Mouse (Mus musculus) midbrain, embryonic 10.5 days (tissue): Measurements from ENCODE around the gene Gm10697. TPM values are rescaled to one million over a fixed set of nuclear protein-coding genes. Genes with fewer than 3 reads are reported as not detected.
"Not testable (repeated sequence)": the region's sequence is repeated elsewhere in the genome, so short reads cannot be mapped to it uniquely, and the experiment has no call there.

ENCODE experiments used
- DNase-seq: peaks from one replicate; pipeline ENCODE4 v3.0.0-alpha.2; 2017; ENCODE audit warnings: low spot score
- H3K27ac ChIP-seq: fragments of 300-500 bp; sonication (generic); replicated peaks from 2 replicates; pipeline ENCODE4 v1.5.1; 2016; ENCODE audit warnings: mild to moderate bottlenecking
- H3K27me3 ChIP-seq: fragments of 300-500 bp; sonication (generic); 2 replicates; pipeline ENCODE4 v1.6.1; 2016; ENCODE audit warnings: low read depth, mild to moderate bottlenecking; ENCODE audit not compliant: poor library complexity, severe bottlenecking
- H3K36me3 ChIP-seq: fragments of 300-500 bp; sonication (generic); 2 replicates; pipeline ENCODE4 v1.6.1; 2016; ENCODE audit warnings: mild to moderate bottlenecking, moderate library complexity
- H3K4me1 ChIP-seq: fragments of 300-500 bp; sonication (generic); 2 replicates; pipeline ENCODE4 v1.6.1; 2016
- H3K4me3 ChIP-seq: fragments of 300-500 bp; sonication (generic); 2 replicates; pipeline ENCODE4 v1.5.1; 2016; ENCODE audit warnings: mild to moderate bottlenecking, moderate library complexity
- H3K9me3 ChIP-seq: fragments of 300-500 bp; sonication (generic); replicated peaks from 2 replicates; pipeline ENCODE4 v1.6.1; 2016; ENCODE audit warnings: mild to moderate bottlenecking
- WGBS: fragments of 180-500 bp; shearing (Covaris S2); methylation state at CpG from one replicate; pipeline ENCODE4 v1.1.7; 2016; 5-methylcytosine and 5-hydroxymethylcytosine counted together
- polyA plus RNA-seq: library from polyadenylated mRNA; unstranded; fragments of >200 nt; fragmentation: Nextera tagmentation; extraction: Ambion mirVana; gene quantifications from 2 replicates; pipeline ENCODE4 v1.2.1, GENCODE M21; 2016

Gm10697 gene
- not detected in 2 replicates for polyA plus RNA-seq

- not testable (repeated sequence) for H3K9me3 ChIP-seq, H3K27ac ChIP-seq, DNase-seq, H3K4me3 ChIP-seq, H3K27me3 ChIP-seq, H3K4me1 ChIP-seq, H3K36me3 ChIP-seq
- WGBS: 78% methylated on average over 1 of the region's 3 CpGs
Observed at GRCm38 (mm10) chr3:94072544-94072943, at the start of gene Gm10697. Gm10697 (minus strand) TSS chr3:94072644.

- not testable (repeated sequence) for H3K36me3 ChIP-seq, DNase-seq, H3K4me1 ChIP-seq, H3K27me3 ChIP-seq, H3K4me3 ChIP-seq, H3K27ac ChIP-seq, H3K9me3 ChIP-seq
- 68% methylated on average over 1 of the region's 1 CpGs for WGBS
Observed at GRCm38 (mm10) chr3:94115071-94115470, 42.6 kb upstream of the Gm10697 start.

- not testable (repeated sequence) for DNase-seq, H3K27me3 ChIP-seq, H3K9me3 ChIP-seq, H3K4me3 ChIP-seq, H3K27ac ChIP-seq, H3K36me3 ChIP-seq, H3K4me1 ChIP-seq
- 87% methylated on average over 2 of the region's 3 CpGs for WGBS
Observed at GRCm38 (mm10) chr3:94054785-94055184, 17.7 kb downstream of the Gm10697 start, which contains the start of gene Gm9125. Gm9125 (minus strand) TSS chr3:94054885.

GRCm38 (mm10) chr3:94049566-94050121, 22.8 kb downstream of the Gm10697 start:
- not testable (repeated sequence) for H3K27me3 ChIP-seq, H3K4me3 ChIP-seq, H3K4me1 ChIP-seq, H3K27ac ChIP-seq, H3K9me3 ChIP-seq, H3K36me3 ChIP-seq, DNase-seq
- 50% methylated on average over 1 of the region's 5 CpGs for WGBS

GRCm38 (mm10) chr3:94038241-94038640, 34.2 kb downstream of the Gm10697 start:
- H3K27me3 ChIP-seq, H3K9me3 ChIP-seq, H3K4me3 ChIP-seq, DNase-seq, H3K27ac ChIP-seq, H3K36me3 ChIP-seq, H3K4me1 ChIP-seq: not testable (repeated sequence)
- 94% methylated on average over 1 of the region's 1 CpGs for WGBS

- H3K36me3 ChIP-seq, DNase-seq, H3K27ac ChIP-seq, H3K4me3 ChIP-seq, H3K9me3 ChIP-seq, H3K27me3 ChIP-seq, H3K4me1 ChIP-seq: not testable (repeated sequence)
- 95% methylated on average over 18 of the region's 18 CpGs for WGBS
Observed at GRCm38 (mm10) chr3:94034400-94034799, 38.0 kb downstream of the Gm10697 start.

Other genes starting within 250 kb of the Gm10697 start
- gene Tdpoz3, start 246.6 kb downstream of the Gm10697 start, polyA plus RNA-seq: not detected in 2 replicates
- not detected in 2 replicates for gene Gm9117, start 129.1 kb downstream of the Gm10697 start, polyA plus RNA-seq
- gene Tdpoz5, start 111.3 kb downstream of the Gm10697 start, polyA plus RNA-seq: not detected in 2 replicates
- gene Gm9125, start 17.8 kb downstream of the Gm10697 start, polyA plus RNA-seq: not detected in 2 replicates
- not detected in 2 replicates for gene Gm10696, start 105.5 kb upstream of the Gm10697 start, polyA plus RNA-seq
- gene Gm5286, start 124.1 kb upstream of the Gm10697 start, polyA plus RNA-seq: not detected in 2 replicates
- gene Gm4778, start 191.4 kb upstream of the Gm10697 start, polyA plus RNA-seq: not detected in 2 replicates
- 9.4 and 10.4 TPM in 2 replicates for gene Them4, start 237.4 kb upstream of the Gm10697 start, polyA plus RNA-seq